Mouse (Mus musculus) urinary bladder, adult 18-20 months (tissue): ENCODE data around the gene Lyl1.
"Not testable (repeated sequence)": the region's sequence is repeated elsewhere in the genome, so short reads cannot be mapped to it uniquely, and the experiment has no call there.

Source experiments
- DNase-seq, 2 experiments: peaks; one replicate each; pipeline ENCODE4 v3.0.0; 2022; ENCODE audit warnings: low spot score in 2 of 2, mixed read lengths in 2 of 2

Lyl1 gene

GRCm38 (mm10) chr8:84668731-84669485, 32.3 kb upstream of the Lyl1 start:
- no peak for DNase-seq

- DNase-seq = not testable (repeated sequence)
These were observed 30.8 kb upstream of the Lyl1 start for GRCm38 (mm10) chr8:84670295-84671006.

DNA sequence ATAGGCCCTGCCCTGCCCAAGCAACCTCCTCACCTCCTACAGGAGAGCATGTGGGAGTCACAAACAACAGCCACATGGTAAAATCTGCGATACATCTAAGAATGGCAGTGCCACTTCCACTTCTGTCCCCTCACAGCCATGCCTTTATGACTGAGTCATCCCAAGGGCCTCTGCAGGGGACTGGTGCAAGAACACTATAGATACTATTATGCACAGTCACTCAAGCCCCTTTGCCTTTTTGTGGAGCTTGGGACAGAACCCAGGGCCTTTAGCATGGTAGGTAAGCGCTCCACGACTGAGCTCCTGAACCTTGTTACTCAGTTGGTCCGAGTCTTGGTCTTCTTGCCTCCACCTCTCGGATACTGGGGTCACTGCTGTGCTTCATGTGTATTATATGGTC, 24.0 kb upstream of the Lyl1 start:
- no peak for DNase-seq

GRCm38 (mm10) chr8:84681476-84681875, 19.8 kb upstream of the Lyl1 start:
- no peak for DNase-seq

DNA sequence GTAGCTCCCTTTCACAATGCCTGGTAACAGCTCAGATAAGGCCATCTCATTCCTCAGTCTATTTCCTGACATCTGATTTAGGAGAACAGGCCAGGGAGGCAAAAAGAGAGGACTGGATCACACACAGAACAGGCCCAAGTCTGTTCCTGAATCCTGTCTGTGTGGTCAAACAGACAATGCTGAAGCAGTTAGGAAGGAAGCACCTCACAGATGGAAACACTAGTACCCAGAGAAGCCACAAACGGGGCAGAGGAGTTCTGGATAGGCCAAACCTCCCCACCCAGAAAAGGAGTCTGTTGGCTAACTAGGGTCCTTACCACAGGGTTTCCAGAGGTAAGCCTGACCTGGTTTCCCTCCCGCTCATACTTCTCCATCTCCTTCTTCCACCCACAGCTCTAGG, 19.0 kb upstream of the Lyl1 start:
- no peak for DNase-seq

- DNase-seq = no peak
These were observed 16.7 kb upstream of the Lyl1 start for GRCm38 (mm10) chr8:84684537-84684936.

GRCm38 (mm10) chr8:84686191-84687002, 14.9 kb upstream of the Lyl1 start, which contains the start of gene Trmt1:
Gene Trmt1 (plus strand): TSS chr8:84686307.
- DNase-seq = no peak

GRCm38 (mm10) chr8:84687003-84687704, 14.1 kb upstream of the Lyl1 start:
- peak in 1 of 2 experiments; percentile 37 for DNase-seq

GRCm38 (mm10) chr8:84687705-84688100, 13.6 kb upstream of the Lyl1 start, which contains the start of gene Nacc1:
Gene Nacc1 (minus strand): TSS chr8:84687862.
- DNase-seq = peak; percentile 79 to 82

DNA sequence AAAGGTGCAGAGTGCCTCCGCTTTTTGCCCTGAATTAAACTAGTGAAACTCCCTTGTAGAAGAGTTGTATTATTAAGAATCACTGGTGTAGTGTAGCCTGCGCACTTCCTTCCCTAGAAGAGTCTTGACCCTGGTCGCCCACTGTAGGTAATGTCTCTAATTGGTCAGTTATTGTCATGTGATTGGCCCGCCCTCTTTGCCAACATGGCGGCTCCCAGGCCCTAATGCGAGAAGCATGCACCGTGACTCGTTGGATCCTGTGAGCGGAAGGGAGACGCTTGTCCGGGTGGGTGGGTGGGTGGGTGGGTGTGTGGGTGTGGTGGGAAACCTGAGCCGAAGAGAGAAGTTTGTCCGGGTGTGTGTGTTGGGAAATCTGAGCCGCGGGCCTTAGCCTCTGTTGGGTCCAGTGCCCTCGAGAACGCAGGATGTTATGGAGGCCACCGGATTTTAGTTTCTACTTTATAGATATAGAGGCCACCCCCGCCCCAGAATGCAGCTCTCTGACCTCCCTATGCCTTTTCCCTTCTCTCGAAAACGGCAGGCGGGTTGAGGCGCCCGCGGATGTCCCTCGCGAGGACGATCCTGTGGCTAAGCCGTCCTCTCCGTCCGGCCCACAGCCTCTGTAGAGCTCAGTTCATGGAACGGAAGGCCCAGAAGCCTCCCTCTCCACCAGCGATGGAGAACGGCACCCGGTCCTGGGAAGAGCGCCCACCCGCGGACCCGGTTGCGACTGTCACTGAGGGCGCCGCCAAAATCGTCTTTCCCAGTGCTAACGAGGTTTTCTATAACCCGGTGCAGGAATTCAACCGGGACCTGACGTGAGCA, 12.0 kb upstream of the Lyl1 start:
- peak; percentile 86 to 88 for DNase-seq

DNA sequence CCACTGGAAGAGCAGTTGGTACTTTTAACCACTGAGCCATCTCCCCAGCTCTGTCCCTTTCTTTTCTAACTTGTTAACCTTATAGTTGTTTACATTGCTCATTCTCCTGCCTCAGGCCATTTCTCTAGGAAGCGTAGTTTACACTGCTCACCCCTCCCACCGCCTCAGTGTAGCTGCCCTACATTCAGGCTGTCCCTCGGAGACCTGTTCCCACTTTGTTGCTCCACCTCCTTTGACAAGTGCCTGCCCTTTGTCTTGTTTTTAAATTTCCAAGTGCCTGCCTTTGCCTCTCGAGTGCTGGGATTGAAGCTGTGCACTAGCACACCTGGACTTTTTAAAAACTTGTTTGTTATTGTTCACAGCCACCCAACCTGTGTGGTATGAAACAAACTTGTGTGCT, 7.9 kb upstream of the Lyl1 start:
- DNase-seq = no peak

DNA sequence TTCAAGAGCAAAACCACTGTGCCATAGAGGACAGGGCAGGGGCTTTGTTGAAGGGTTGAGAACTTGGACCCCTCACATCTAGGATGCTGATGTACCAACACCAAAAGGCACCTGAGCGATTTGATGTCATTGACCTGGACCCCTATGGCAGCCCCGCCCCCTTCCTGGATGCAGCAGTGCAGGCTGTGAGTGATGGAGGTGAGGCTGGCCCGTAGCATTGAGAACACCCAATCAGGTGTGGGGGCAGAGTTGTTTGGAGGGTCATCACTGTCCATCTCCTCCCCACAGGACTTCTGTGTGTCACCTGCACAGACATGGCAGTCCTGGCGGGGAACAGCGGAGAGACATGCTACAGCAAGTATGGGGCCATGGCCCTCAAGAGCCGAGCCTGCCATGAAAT, 6.1 kb upstream of the Lyl1 start:
- DNase-seq = no peak

- no peak for DNase-seq
These were observed 3.8 kb upstream of the Lyl1 start for GRCm38 (mm10) chr8:84697166-84698130.

GRCm38 (mm10) chr8:84698288-84698687, 3.0 kb upstream of the Lyl1 start:
- no peak for DNase-seq

DNA sequence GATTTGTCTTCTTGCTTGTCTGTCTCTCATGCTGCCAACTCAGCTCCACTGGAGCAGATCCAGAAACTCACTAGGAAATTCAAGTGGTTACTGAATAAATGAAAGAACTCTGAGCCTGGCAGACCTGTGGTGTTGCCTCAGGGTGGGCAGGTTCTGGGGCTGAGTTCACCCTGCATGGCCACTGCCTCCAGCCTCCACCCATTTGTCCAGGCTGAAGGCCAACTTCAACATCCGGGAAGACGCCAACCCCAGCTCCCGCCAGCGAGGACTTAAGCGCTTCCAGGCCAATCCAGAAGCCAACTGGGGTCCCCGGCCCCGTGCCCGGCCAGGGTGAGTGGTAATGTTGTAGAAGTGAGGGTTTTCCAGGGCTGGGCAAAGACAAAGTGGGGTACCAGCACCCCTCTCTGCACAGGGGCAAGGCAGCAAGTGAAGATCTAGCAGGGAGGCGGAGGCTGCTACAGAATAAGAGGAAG, 2.3 kb upstream of the Lyl1 start:
- DNase-seq = peak in 1 of 2 experiments; percentile 56

DNA sequence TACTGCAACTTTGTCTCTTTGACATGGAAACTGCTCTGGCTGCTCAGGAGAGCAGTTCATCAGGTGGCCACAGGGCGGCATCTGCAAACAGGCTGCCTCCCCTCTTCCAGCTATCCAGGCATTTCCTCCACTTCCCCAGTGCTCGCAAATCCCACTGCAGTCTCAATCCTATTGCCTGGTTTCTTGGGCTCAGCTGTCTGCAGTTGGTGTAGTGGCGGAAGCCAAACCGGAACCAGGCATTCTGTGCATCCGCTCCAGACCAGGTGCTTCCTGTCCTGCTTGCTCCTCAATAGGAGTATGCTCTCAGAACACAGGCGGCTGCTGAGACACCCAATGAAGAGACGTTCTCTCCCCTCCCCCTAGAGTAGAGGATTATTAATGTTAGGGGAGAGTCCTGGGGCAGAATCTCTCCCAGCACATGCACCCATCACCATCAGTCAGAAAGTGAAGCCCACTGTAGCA, 1.4 kb upstream of the Lyl1 start:
- no peak for DNase-seq

DNA sequence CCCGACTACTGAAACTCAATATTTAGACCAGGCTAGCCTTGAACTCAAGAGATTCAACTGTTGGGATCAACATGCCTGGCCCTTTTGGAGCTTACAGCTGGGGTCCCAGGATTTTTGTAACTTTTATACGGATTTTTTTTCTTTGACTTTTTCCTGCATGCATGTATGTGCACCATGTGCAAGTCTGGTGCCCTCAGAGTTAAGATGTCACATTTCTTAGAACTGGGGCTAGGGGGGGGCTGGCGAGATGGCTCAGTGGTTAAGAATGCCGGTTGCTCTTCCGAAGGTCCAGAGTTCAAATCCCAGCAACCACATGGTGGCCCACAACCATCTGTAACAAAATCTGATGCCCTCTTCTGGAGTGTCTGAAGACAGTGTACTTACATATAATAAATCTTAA, 731 bp upstream of the Lyl1 start:
- no peak for DNase-seq

- DNase-seq = no peak
These were observed 1.3 kb downstream of the Lyl1 start for GRCm38 (mm10) chr8:84702561-84702960.

- no peak for DNase-seq
These were observed 1.8 kb downstream of the Lyl1 start for GRCm38 (mm10) chr8:84702963-84703465.
